Mouse (Mus musculus): Measurements from ENCODE around the gene Sart1. TPM values are rescaled to one million over a fixed set of nuclear protein-coding genes. Genes with fewer than 3 reads are reported as not detected.

The Sart1 gene
- 10 to 100 TPM; 89.1 to 96.6 TPM for total RNA-seq (2023)

DNA sequence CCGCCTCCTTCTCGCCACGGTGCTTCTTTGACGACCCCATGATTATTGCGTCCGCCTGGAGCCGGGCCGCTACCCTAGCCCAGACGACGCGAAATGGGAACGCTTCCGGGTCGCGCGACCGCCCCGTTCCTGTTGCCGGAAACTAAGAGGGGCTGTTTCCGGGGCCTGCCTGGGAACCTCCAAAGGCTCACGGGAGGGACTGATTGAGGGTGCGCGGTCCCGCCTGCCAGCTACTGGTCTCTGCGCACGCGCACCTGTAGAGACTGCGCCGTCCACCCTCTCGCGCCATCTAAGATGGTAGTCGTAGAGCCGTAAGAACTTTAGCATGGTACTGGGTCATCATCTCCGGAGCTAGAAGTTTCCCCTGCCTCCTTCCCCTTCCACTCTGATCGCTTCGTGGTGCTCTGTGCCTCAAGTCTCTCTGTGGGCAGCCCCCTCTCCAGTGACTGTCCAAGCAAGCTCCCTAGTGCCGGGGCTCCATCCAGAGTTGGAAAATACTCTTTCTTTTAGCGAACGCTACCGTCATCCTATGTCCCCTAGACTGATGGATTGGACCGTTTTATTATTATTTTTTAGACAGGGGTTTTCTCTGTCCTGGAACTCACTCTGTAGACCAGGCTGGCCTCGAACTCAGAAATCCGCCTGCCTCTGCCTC, at the start of gene Sart1:
Gene Sart1 (minus strand): TSS at position 116 of the 655 bp plus-strand sequence.

DNA sequence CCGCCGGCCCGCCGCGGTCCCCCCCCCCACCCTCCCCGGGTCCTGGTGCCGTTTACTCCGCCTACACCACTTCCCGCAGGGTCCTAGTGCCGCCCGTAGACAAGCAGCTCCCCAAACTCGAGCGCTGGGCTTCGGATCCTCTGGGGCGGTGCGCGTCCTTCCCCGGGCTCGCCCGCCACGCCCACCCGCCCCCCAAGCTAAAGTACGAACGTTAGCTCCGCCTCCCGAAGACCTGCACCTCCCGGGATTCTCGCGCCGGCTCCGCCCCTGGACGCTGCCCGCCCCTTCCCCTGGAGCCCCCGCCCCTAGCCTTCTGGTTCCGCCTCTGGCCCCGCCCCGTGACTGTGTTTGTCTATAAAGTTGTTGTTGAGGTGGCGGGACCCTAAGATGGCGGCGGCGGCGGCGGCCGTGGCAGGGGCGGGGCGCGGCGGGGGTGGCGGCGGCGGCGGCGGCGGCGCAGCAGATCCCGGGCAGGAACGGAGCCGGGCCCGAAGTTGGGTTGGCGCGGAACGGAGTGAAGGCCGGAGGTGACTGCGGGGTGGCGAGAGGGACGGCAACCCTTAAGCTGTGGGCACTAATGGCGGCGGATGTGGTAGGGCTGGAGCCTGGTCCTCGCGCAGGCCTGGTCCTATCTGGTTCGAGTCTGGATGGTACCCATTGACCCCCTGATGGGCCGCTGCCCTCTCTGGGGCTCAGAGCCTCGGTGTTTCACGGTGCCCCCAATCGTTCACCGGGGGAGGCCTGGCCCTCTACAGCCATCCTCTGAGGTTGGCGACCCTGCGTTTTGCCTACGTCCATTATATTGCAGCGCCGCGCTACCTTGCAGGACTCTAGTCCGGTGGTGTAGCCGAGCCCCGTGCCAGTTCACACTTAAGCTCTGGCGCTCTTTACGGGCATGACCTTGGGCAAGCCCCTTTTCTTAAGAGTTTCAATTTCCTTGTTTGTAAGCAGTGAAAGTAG, 36.6 kb upstream of the Sart1 start, which contains the start of the genes Drap1 and AI837181:
Gene Drap1 (minus strand): TSS at position 198 of the 960 bp plus-strand sequence.
Gene AI837181 (plus strand): TSS at position 363 of the 960 bp plus-strand sequence.

DNA sequence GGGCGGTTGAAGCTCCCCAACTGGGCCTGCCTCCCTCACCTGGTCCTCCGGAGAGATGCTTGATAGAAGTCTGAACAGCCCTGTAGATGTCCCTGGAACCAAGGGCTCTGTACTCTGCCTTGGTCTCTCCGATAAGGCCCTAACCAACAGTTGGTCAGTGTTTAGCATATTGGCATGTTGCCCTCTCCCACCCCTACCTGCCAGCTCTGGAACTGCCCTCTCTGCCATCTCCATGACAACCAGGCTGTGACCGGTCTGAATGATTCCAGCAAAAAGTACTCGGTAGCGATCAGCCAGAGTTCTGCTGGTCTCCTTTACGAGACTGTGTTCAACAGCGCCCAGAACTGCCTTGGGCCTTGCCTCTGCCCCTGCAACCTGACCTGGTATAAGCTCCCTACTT, 13.8 kb upstream of the Sart1 start, which contains the start of gene Tsga10ip:
Gene Tsga10ip (minus strand): TSS at position 234 of the 400 bp plus-strand sequence.

DNA sequence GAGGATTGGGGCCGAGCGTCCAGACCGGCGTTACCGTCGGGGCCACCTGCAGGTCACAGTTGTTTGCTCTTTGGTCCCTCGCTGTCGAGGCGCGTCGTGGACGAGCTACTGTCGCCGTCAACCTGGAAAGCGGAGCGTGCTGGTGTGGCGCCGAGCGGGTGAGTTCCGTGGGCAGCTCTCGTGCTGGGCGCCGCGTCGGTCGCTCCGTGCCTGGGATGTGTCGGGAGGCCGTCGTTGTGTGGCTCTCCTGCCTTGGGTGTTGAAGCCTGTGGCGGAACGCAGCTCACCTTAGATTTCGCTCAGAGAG, 21.5 kb downstream of the Sart1 start, which contains the start of gene Banf1:
Gene Banf1 (minus strand): TSS at position 116 of the 307 bp plus-strand sequence.

DNA sequence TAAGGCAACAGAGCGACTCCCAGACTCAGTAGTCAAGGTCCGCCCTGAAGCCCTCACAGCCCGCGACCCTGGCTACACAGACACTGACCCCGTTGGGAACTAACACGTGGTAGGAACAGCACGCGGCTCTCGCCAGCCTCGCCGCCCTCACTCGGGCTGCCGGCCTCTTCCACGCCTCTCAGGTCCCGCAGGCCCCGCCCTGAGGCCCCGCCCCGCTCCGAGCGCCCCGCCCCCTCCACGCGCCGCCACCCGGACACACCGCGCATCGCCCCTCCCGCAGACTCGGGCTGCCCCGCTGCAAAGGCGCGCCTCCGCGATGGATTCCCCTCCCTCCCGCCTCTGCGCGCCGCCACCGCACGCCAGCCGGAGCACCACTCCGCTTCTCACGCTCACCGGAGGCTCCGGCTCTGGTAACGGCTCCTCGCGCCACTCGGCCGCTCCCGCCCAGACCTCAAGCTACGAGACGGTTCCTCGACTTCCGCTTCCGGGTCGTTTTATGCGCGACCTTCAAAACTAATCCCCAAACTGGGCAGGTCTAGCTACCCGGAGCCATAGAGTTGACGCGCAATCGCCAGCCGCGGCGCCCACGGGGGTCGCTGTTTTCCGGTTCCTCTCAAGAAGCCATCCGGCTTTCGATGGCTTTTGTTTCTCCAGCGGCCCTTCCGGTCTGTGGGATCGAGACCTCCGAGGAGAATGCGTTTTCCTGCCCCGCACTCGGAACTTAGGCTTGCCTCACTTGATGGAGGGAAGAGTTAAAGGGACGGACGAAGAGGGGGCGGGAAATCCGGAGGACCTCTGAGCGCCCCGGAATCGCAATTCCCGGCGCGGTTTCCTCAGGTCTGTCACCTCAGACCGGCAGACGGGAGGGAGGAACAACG, 22.1 kb downstream of the Sart1 start, which contains the start of gene Eif1ad:
Gene Eif1ad (plus strand): TSS at position 567 of the 878 bp plus-strand sequence.

DNA sequence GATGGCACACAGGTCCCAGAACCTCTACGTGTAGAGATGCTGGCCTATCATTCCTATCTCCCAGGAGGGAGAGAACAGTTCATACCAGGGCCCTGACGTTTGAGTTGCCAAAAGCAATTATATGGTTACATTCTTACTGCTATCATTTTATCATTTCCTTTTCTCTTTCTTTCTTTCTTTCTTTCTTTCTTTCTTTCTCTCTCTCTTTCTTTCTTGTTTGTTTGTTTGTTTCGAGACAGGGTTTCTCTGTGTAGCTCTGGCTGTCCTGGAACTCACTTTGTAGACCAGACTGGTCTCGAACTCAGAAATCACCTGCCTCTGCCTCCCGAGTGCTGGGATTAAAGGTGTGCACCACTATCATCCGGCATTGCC, 39.0 kb downstream of the Sart1 start, which contains the start of gene Cst6:
Gene Cst6 (minus strand): TSS at position 73 of the 372 bp plus-strand sequence.

DNA sequence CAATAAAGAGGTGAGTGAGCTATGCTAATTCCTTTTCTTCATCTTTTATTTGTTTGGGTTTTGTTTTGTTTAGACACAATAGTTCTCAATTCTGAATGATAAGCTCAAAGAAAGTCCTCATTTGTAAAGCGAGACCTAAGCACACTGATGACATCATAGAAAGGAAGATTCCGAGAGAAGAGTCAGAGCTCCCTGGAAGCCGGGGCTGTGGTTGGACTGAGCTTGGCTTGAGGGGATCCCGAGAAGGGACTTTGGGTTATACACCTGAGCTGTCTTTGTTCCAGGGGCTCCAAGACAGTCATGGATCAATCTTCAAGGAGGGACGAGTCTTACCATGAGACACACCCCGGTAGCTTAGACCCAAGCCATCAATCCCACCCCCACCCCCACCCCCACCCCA, 53.1 kb downstream of the Sart1 start, which contains the start of gene Catsper1:
Gene Catsper1 (plus strand): TSS at position 301 of the 400 bp plus-strand sequence.

Other genes with a start within 250 kb of the Sart1 start
- gene Pacs1, start 115.6 kb downstream of the Sart1 start, total RNA-seq (2023), result 100 to 1,000 TPM in 1 of 2 experiments, 10 to 100 TPM in 1; 91.2 to 101 TPM
- gene Sf3b2, start 93.2 kb downstream of the Sart1 start, total RNA-seq (2023), result 100 to 1,000 TPM; 203 to 204 TPM
- gene Gal3st3, start 90.4 kb downstream of the Sart1 start, total RNA-seq (2023), result not detected
- not detected for gene Catsper1, start 53.0 kb downstream of the Sart1 start, total RNA-seq (2023)
- gene Cst6, start 39.1 kb downstream of the Sart1 start, total RNA-seq (2023), result not detected
- 10 to 100 TPM; 20.3 to 20.6 TPM for gene Eif1ad, start 22.0 kb downstream of the Sart1 start, total RNA-seq (2023)
- gene Banf1, start 21.5 kb downstream of the Sart1 start, total RNA-seq (2023), result 10 to 100 TPM; 77.5 to 94.0 TPM
- gene Tsga10ip, start 13.8 kb upstream of the Sart1 start, total RNA-seq (2023), result not detected
- 100 to 1,000 TPM; 104 to 121 TPM for gene Drap1, start 36.3 kb upstream of the Sart1 start, total RNA-seq (2023)
- 10 to 100 TPM; 36.4 to 36.5 TPM for gene AI837181, start 36.4 kb upstream of the Sart1 start, total RNA-seq (2023)
- gene Fosl1, start 58.8 kb upstream of the Sart1 start, total RNA-seq (2023), result 10 to 100 TPM; 37.1 to 40.2 TPM
- gene Ccdc85b, start 69.2 kb upstream of the Sart1 start, total RNA-seq (2023), result 1 to 10 TPM; 1.6 TPM
- gene Fibp, start 71.9 kb upstream of the Sart1 start, total RNA-seq (2023), result 10 to 100 TPM; 47.8 to 53.1 TPM
- gene Ctsw, start 79.8 kb upstream of the Sart1 start, total RNA-seq (2023), result not detected
- 1 to 10 TPM in 1 of 2 experiments, under 1 TPM in 1; 0.53 to 1.8 TPM for gene Efemp2, start 85.3 kb upstream of the Sart1 start, total RNA-seq (2023)
- 10 to 100 TPM; 17.1 to 18.7 TPM for gene Mus81, start 99.7 kb upstream of the Sart1 start, total RNA-seq (2023)
- 1,000 to 10,000 TPM; 1,642 to 1,678 TPM for gene Cfl1, start 101.8 kb upstream of the Sart1 start, total RNA-seq (2023)
- gene 1700020D05Rik, start 115.1 kb upstream of the Sart1 start, total RNA-seq (2023), result 1 to 10 TPM; 1.2 to 1.4 TPM
- 1 to 10 TPM; 6.2 to 6.6 TPM for gene Snx32, start 121.8 kb upstream of the Sart1 start, total RNA-seq (2023)
- gene Ovol1, start 171.9 kb upstream of the Sart1 start, total RNA-seq (2023), result under 1 TPM in 1 of 2 experiments, not detected in 1; 0.18 TPM
- gene Ap5b1, start 179.3 kb upstream of the Sart1 start, total RNA-seq (2023), result 10 to 100 TPM; 72.1 to 79.9 TPM
- gene Rnaseh2c, start 213.2 kb upstream of the Sart1 start, total RNA-seq (2023), result 100 to 1,000 TPM; 164 to 169 TPM
- gene Kat5, start 221.5 kb upstream of the Sart1 start, total RNA-seq (2023), result 10 to 100 TPM; 63.2 to 72.7 TPM
- 10 to 100 TPM; 72.2 to 81.3 TPM for gene Rela, start 248.8 kb upstream of the Sart1 start, total RNA-seq (2023)

Data from neutrophil, adult 83 days (primary cell).